Mouse (Mus musculus): ENCODE measurements around the gene Slc7a10. TPM values are rescaled to one million over a fixed set of nuclear protein-coding genes. Genes with fewer than 3 reads are reported as not detected.

Gene Slc7a10
- polyA plus RNA-seq, 1 experiment = not detected

DNA sequence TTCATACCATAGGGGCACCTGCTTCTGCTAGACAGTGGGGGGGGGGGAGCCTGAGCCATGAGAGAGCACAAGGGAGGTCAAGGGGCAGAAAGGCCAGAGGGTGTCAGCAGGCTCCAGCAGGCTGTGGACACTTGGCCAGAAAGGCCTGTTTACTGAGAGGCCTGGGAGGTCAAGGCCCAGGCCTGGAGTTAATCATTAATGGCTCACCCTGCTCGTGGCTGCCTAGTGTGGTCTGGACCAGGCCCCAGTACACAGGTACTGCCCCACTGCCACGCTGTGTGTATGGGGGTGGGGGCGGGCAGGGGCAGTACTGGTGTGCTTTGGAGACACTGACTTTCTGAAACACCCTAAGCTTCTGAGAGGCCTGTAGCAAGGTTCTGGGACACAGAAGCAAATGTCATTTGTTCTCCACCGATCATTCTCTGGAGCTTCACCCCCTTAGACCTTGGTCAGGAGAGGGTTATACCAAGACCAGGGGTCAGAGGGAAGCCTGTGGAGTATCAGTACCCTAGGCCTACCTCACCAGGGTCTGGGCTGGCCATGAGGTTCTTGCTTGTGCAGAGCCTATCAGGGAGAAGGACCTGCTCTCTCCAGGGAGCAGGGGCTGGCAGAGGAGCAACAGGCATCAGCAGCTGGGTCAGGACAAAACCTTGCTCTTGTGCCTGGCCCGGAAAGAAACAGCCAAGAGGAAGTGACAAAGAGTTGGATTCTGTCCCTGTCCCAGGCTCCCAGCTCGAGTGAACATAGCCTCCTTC, 42.1 kb upstream of the Slc7a10 start:
- Histone ChIP-seq H3K79me3 (ENCODE audit: low read depth) (no peaks in the 10 kb centered on the region), H3K36me3 (ENCODE audit: control insufficient read depth, insufficient read depth) (no peaks in the 10 kb centered on the region), H3ac (ENCODE audit: control insufficient read depth, insufficient read length, low read depth) (no peak overlapping the region), H3K4me3 (ENCODE audit: insufficient read depth, poor library complexity, severe bottlenecking) (no peak overlapping the region), H3K79me2 (ENCODE audit: control insufficient read depth, insufficient read depth) (no peaks in the 10 kb centered on the region), H3K27me3 (ENCODE audit: control insufficient read depth, insufficient read depth, insufficient read length) (no peaks in the 10 kb centered on the region)
- no peak for TF ChIP-seq MYOD1 (IDR thresholded peaks at IDR 0.05; ENCODE audit: control insufficient read depth, insufficient read length, low read depth)
- TF ChIP-seq FOSL1 (IDR thresholded peaks at IDR 0.05; ENCODE audit: insufficient read depth, low read length, poor library complexity, severe bottlenecking) = no peak
- TF ChIP-seq MYOG (IDR thresholded peaks at IDR 0.05; ENCODE audit: control insufficient read depth, extremely low read depth, insufficient read length) = no peak
- no peak for TF ChIP-seq MAX (IDR thresholded peaks at IDR 0.05)
- no peak for TF ChIP-seq USF1 (IDR thresholded peaks at IDR 0.05; ENCODE audit: low read depth)
- TF ChIP-seq CEBPB (IDR thresholded peaks at IDR 0.05; ENCODE audit: low read depth) = no peak
- TF ChIP-seq CTCF (IDR thresholded peaks at IDR 0.05; ENCODE audit: control insufficient read depth, insufficient read depth, insufficient read length) = no peak

DNA sequence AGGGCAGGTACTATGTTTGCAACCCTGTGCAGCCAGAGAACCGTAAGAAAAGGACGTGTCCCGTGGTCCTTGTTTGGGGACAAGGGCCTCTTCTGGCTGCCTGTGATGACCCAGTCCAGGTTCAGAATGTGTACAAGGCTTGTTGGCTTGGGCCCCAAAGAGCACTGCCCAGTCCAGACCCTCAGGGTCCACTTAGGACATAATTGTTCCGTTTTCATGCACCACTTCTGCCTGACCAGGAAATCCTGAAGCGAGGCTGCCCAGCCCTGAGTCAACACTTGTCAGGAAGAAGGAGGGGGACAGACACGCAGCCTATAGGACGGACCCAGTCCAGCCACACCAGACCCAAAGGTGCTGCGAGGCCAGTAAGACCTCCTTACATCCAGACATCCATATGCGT, 41.1 kb upstream of the Slc7a10 start:
- TF ChIP-seq FOSL1 (IDR thresholded peaks at IDR 0.05; ENCODE audit: insufficient read depth, low read length, poor library complexity, severe bottlenecking) (no peak), MYOG (IDR thresholded peaks at IDR 0.05; ENCODE audit: control insufficient read depth, extremely low read depth, insufficient read length) (no peak), CTCF (IDR thresholded peaks at IDR 0.05; ENCODE audit: control insufficient read depth, insufficient read depth, insufficient read length) (no peak), MAX (IDR thresholded peaks at IDR 0.05) (no peak), MYOD1 (IDR thresholded peaks at IDR 0.05; ENCODE audit: control insufficient read depth, insufficient read length, low read depth) (no peak), USF1 (IDR thresholded peaks at IDR 0.05; ENCODE audit: low read depth) (no peak), CEBPB (IDR thresholded peaks at IDR 0.05; ENCODE audit: low read depth) (no peak)
- H3K27me3 ChIP-seq (ENCODE audit: control insufficient read depth, insufficient read depth, insufficient read length) = no peaks in the 10 kb centered on the region
- H3K79me2 ChIP-seq (ENCODE audit: control insufficient read depth, insufficient read depth) = no peaks in the 10 kb centered on the region

DNA sequence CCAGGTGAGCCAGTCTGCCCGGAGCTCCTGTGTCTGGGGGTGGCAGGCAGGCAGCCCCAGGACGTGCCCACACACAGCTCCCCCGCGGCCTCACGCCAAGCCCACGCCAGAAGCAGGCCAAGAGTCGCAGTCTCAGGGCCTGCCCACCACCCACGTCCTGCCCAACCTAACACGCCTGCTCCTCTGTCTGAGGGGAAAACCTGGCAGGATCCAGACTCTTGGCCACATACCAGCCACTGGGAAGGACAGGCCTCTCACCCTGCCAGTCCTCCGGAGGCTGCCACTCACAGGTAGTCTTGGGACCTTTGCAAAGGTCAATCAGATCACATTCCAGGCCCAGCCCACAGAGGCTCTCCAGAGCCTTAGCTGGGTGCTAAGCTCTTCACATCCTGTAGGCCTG, 39.9 kb upstream of the Slc7a10 start:
- H3K4me3 ChIP-seq (ENCODE audit: insufficient read depth, poor library complexity, severe bottlenecking) = no peak overlapping the region
- TF ChIP-seq CTCF (IDR thresholded peaks at IDR 0.05; ENCODE audit: control insufficient read depth, insufficient read depth, insufficient read length) = no peak
- TF ChIP-seq MYOG (IDR thresholded peaks at IDR 0.05; ENCODE audit: control insufficient read depth, extremely low read depth, insufficient read length) = no peak
- TF ChIP-seq USF1 (IDR thresholded peaks at IDR 0.05; ENCODE audit: low read depth) = no peak
- TF ChIP-seq MAX (IDR thresholded peaks at IDR 0.05) = no peak
- H3K27me3 ChIP-seq (ENCODE audit: control insufficient read depth, insufficient read depth, insufficient read length) = no peaks in the 10 kb centered on the region
- H3K79me2 ChIP-seq (ENCODE audit: control insufficient read depth, insufficient read depth) = no peaks in the 10 kb centered on the region
- no peaks in the 10 kb centered on the region for H3K79me3 ChIP-seq (ENCODE audit: low read depth)
- no peaks in the 10 kb centered on the region for H3K36me3 ChIP-seq (ENCODE audit: control insufficient read depth, insufficient read depth)
- H3ac ChIP-seq (ENCODE audit: control insufficient read depth, insufficient read length, low read depth) = no peak overlapping the region

More for the DNA sequence above, 41.1 kb upstream of the Slc7a10 start:
- Histone ChIP-seq H3ac (ENCODE audit: control insufficient read depth, insufficient read length, low read depth) (no peak overlapping the region), H3K4me3 (ENCODE audit: insufficient read depth, poor library complexity, severe bottlenecking) (no peak overlapping the region), H3K79me3 (ENCODE audit: low read depth) (no peaks in the 10 kb centered on the region), H3K36me3 (ENCODE audit: control insufficient read depth, insufficient read depth) (no peaks in the 10 kb centered on the region)

DNA sequence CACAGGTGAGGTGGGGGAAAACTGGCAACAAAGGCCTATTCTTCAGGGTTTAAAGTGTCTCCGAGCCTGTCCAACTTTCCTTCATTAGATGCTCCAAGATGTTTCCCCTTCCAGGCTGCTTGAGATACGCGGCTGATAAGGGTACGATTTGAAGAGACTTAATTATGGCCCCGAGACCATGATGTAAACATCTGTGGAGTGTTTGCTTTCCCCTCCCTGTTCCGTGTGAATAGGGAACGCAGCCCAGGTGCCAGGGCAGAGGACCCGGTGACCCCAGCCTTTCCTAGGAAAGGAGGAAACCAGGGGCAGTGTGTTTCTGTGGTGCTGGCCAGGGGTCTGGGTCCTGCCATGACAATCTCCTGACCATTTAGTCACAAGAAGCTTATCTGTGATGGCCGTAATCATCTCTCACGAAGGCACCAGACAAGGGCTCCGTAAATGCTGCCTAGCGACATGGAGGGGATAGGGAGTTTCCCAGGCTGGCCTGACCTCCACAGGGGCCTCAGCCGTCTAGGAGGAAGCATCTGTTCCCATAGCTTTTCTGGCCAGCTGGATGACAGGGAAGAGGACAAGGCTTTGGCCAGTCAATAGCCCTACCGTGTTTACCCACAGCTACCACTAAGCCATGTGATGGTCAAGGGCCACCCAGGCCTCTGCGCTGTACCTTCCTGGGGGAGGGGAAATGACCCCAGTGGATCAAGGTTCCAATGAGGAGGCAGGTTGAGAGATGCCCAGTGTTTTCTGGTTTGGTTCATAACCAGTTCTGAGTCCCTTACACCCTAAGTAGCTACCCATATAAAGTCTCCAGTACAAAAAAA, 36.4 kb upstream of the Slc7a10 start:
- H3K27me3 ChIP-seq (ENCODE audit: control insufficient read depth, insufficient read depth, insufficient read length) = no peaks in the 10 kb centered on the region
- TF ChIP-seq CEBPB (IDR thresholded peaks at IDR 0.05; ENCODE audit: low read depth) (no peak), MYOG (IDR thresholded peaks at IDR 0.05; ENCODE audit: control insufficient read depth, extremely low read depth, insufficient read length) (no peak)
- H3K36me3 ChIP-seq (ENCODE audit: control insufficient read depth, insufficient read depth) = no peaks in the 10 kb centered on the region
- H3K79me3 ChIP-seq (ENCODE audit: low read depth) = no peaks in the 10 kb centered on the region
- no peak overlapping the region for H3K4me3 ChIP-seq (ENCODE audit: insufficient read depth, poor library complexity, severe bottlenecking)
- no peaks in the 10 kb centered on the region for H3K79me2 ChIP-seq (ENCODE audit: control insufficient read depth, insufficient read depth)
- H3ac ChIP-seq (ENCODE audit: control insufficient read depth, insufficient read length, low read depth) = no peak overlapping the region

DNA sequence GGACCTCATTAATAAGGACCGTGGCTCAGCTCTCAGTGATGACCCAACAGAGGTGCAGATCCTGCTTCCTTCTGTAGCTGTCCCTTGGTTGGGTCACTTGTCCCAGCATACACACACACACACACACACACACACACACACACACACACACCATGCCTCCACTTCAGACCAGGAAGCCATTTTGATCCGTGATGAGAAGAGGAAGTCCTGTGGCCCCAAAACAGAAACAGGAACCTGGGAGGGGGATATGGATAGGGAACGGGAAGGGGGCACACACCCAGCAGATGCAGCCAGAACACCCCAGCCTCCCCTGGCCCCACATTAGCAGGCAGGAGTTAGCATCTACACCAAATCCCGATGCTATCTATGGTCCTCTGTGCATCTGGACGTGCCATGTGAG, 35.3 kb upstream of the Slc7a10 start:
- H3K27me3 ChIP-seq (ENCODE audit: control insufficient read depth, insufficient read depth, insufficient read length) = no peaks in the 10 kb centered on the region
- H3K4me3 ChIP-seq (ENCODE audit: insufficient read depth, poor library complexity, severe bottlenecking) = no peak overlapping the region
- H3K36me3 ChIP-seq (ENCODE audit: control insufficient read depth, insufficient read depth) = no peaks in the 10 kb centered on the region
- H3K79me3 ChIP-seq (ENCODE audit: low read depth) = no peaks in the 10 kb centered on the region
- TF ChIP-seq USF1 (IDR thresholded peaks at IDR 0.05; ENCODE audit: low read depth) = no peak
- no peak for TF ChIP-seq MYOG (IDR thresholded peaks at IDR 0.05; ENCODE audit: control insufficient read depth, extremely low read depth, insufficient read length)
- TF ChIP-seq MYOD1 (IDR thresholded peaks at IDR 0.05; ENCODE audit: control insufficient read depth, insufficient read length, low read depth) = no peak
- no peak for TF ChIP-seq CTCF (IDR thresholded peaks at IDR 0.05; ENCODE audit: control insufficient read depth, insufficient read depth, insufficient read length)
- TF ChIP-seq CEBPB (IDR thresholded peaks at IDR 0.05; ENCODE audit: low read depth) = no peak
- TF ChIP-seq FOSL1 (IDR thresholded peaks at IDR 0.05; ENCODE audit: insufficient read depth, low read length, poor library complexity, severe bottlenecking) = no peak
- TF ChIP-seq MAX (IDR thresholded peaks at IDR 0.05) = no peak
- H3K79me2 ChIP-seq (ENCODE audit: control insufficient read depth, insufficient read depth) = no peaks in the 10 kb centered on the region
- H3ac ChIP-seq (ENCODE audit: control insufficient read depth, insufficient read length, low read depth) = no peak overlapping the region
